Mouse (Mus musculus): ENCODE data around the gene Hbb-bh1. TPM values are rescaled to one million over a fixed set of nuclear protein-coding genes. Genes with fewer than 3 reads are reported as not detected.
A peak's percentile ranks its signal among the peaks of the same experiment; 100 is the strongest.
"Not testable (repeated sequence)": the region's sequence is repeated elsewhere in the genome, so short reads cannot be mapped to it uniquely, and the experiment has no call there.

The Hbb-bh1 gene
- polyA plus RNA-seq, 1 experiment, result not detected

- TF ChIP-seq GATA1 (IDR thresholded peaks at IDR 0.05; ENCODE audit: borderline replicate concordance, low read length) (no peak), FLI1 (IDR thresholded peaks at IDR 0.05; ENCODE audit: low read length) (no peak)
- H3K9me3 ChIP-seq, result no peaks in the 10 kb centered on the region
- peaks cover 45% of the 10 kb centered on the region for H3K4me1 ChIP-seq
- no peaks in the 10 kb centered on the region for H3K27me3 ChIP-seq (replicated peaks)
- no peaks in the 10 kb centered on the region for H3K36me3 ChIP-seq (replicated peaks; ENCODE audit: low read length)
- H3K4me3 ChIP-seq (replicated peaks), result peak overlapping the region; percentile 47
Observed at GRCm38 (mm10) chr7:103812174-103812573, 30.8 kb downstream of the Hbb-bh1 start.

- no peaks in the 10 kb centered on the region for H3K9me3 ChIP-seq
- H3K4me1 ChIP-seq, result peaks cover 45% of the 10 kb centered on the region
- TF ChIP-seq GATA1 (IDR thresholded peaks at IDR 0.05; ENCODE audit: borderline replicate concordance, low read length), result no peak
- TF ChIP-seq FLI1 (IDR thresholded peaks at IDR 0.05; ENCODE audit: low read length), result no peak
- H3K4me3 ChIP-seq (replicated peaks), result no peak overlapping the region
- H3K36me3 ChIP-seq (replicated peaks; ENCODE audit: low read length), result no peaks in the 10 kb centered on the region
- no peaks in the 10 kb centered on the region for H3K27me3 ChIP-seq (replicated peaks)
Observed at GRCm38 (mm10) chr7:103811223-103811845, 31.6 kb downstream of the Hbb-bh1 start.

- H3K36me3 ChIP-seq (replicated peaks; ENCODE audit: low read length), result no peaks in the 10 kb centered on the region
- H3K27me3 ChIP-seq (replicated peaks), result no peaks in the 10 kb centered on the region
- no peak for TF ChIP-seq GATA1 (IDR thresholded peaks at IDR 0.05; ENCODE audit: borderline replicate concordance, low read length)
- TF ChIP-seq FLI1 (IDR thresholded peaks at IDR 0.05; ENCODE audit: low read length), result no peak
- H3K9me3 ChIP-seq, result no peaks in the 10 kb centered on the region
- peaks cover 45% of the 10 kb centered on the region for H3K4me1 ChIP-seq
- no peak overlapping the region for H3K4me3 ChIP-seq (replicated peaks)
Observed at GRCm38 (mm10) chr7:103810746-103811145, 32.2 kb downstream of the Hbb-bh1 start.

GRCm38 (mm10) chr7:103810296-103810695, 32.7 kb downstream of the Hbb-bh1 start:
- H3K4me1 ChIP-seq, result peaks cover 45% of the 10 kb centered on the region
- TF ChIP-seq GATA1 (IDR thresholded peaks at IDR 0.05; ENCODE audit: borderline replicate concordance, low read length) (no peak), FLI1 (IDR thresholded peaks at IDR 0.05; ENCODE audit: low read length) (no peak)
- no peak overlapping the region for H3K4me3 ChIP-seq (replicated peaks)
- no peaks in the 10 kb centered on the region for H3K36me3 ChIP-seq (replicated peaks; ENCODE audit: low read length)
- no peaks in the 10 kb centered on the region for H3K27me3 ChIP-seq (replicated peaks)
- H3K9me3 ChIP-seq, result no peaks in the 10 kb centered on the region

- Histone ChIP-seq H3K9me3 (no peaks in the 10 kb centered on the region), H3K36me3 (replicated peaks; ENCODE audit: low read length) (no peaks in the 10 kb centered on the region), H3K27me3 (replicated peaks) (no peaks in the 10 kb centered on the region), H3K4me1 (peaks cover 41% of the 10 kb centered on the region), H3K4me3 (replicated peaks) (peak overlapping the region; percentile 40)
- TF ChIP-seq FLI1 (IDR thresholded peaks at IDR 0.05; ENCODE audit: low read length) (no peak), GATA1 (IDR thresholded peaks at IDR 0.05; ENCODE audit: borderline replicate concordance, low read length) (no peak)
Observed at GRCm38 (mm10) chr7:103809801-103810155, 33.2 kb downstream of the Hbb-bh1 start.

- peaks cover 41% of the 10 kb centered on the region for H3K4me1 ChIP-seq
- no peaks in the 10 kb centered on the region for H3K9me3 ChIP-seq
- TF ChIP-seq FLI1 (IDR thresholded peaks at IDR 0.05; ENCODE audit: low read length) (no peak), GATA1 (IDR thresholded peaks at IDR 0.05; ENCODE audit: borderline replicate concordance, low read length) (no peak)
- no peaks in the 10 kb centered on the region for H3K36me3 ChIP-seq (replicated peaks; ENCODE audit: low read length)
- no peak overlapping the region for H3K4me3 ChIP-seq (replicated peaks)
- H3K27me3 ChIP-seq (replicated peaks), result no peaks in the 10 kb centered on the region
Observed at GRCm38 (mm10) chr7:103808971-103809800, 33.8 kb downstream of the Hbb-bh1 start.

GRCm38 (mm10) chr7:103808120-103808519, 34.8 kb downstream of the Hbb-bh1 start:
- H3K36me3 ChIP-seq (replicated peaks; ENCODE audit: low read length); H3K4me3 ChIP-seq (replicated peaks); H3K27me3 ChIP-seq (replicated peaks); H3K9me3 ChIP-seq: not testable (repeated sequence)
- peaks cover 37% of the 10 kb centered on the region for H3K4me1 ChIP-seq

GRCm38 (mm10) chr7:103806856-103807255, 36.1 kb downstream of the Hbb-bh1 start:
- no peaks in the 10 kb centered on the region for H3K27me3 ChIP-seq (replicated peaks)
- no peak overlapping the region for H3K4me3 ChIP-seq (replicated peaks)
- TF ChIP-seq FLI1 (IDR thresholded peaks at IDR 0.05; ENCODE audit: low read length), result no peak
- TF ChIP-seq GATA1 (IDR thresholded peaks at IDR 0.05; ENCODE audit: borderline replicate concordance, low read length), result no peak
- peaks cover 30% of the 10 kb centered on the region for H3K4me1 ChIP-seq
- no peaks in the 10 kb centered on the region for H3K36me3 ChIP-seq (replicated peaks; ENCODE audit: low read length)
- no peaks in the 10 kb centered on the region for H3K9me3 ChIP-seq

- H3K9me3 ChIP-seq, result no peaks in the 10 kb centered on the region
- H3K27me3 ChIP-seq (replicated peaks), result no peaks in the 10 kb centered on the region
- peaks cover 2% of the 10 kb centered on the region for H3K36me3 ChIP-seq (replicated peaks; ENCODE audit: low read length)
- TF ChIP-seq FLI1 (IDR thresholded peaks at IDR 0.05; ENCODE audit: low read length) (no peak), GATA1 (IDR thresholded peaks at IDR 0.05; ENCODE audit: borderline replicate concordance, low read length) (no peak)
- no peak overlapping the region for H3K4me3 ChIP-seq (replicated peaks)
- H3K4me1 ChIP-seq, result peaks cover 8% of the 10 kb centered on the region
Observed at GRCm38 (mm10) chr7:103792669-103793388, 50.1 kb downstream of the Hbb-bh1 start.

- H3K4me3 ChIP-seq (replicated peaks), result no peak within 1 kb of the TSS
- H3K36me3 ChIP-seq (replicated peaks; ENCODE audit: low read length), result peaks cover 2% of the 10 kb centered on the region
- no peak for TF ChIP-seq GATA1 (IDR thresholded peaks at IDR 0.05; ENCODE audit: borderline replicate concordance, low read length)
- no peak for TF ChIP-seq FLI1 (IDR thresholded peaks at IDR 0.05; ENCODE audit: low read length)
- peaks cover 11% of the 10 kb centered on the region for H3K4me1 ChIP-seq
- no peaks in the 10 kb centered on the region for H3K9me3 ChIP-seq
- no peaks in the 10 kb centered on the region for H3K27me3 ChIP-seq (replicated peaks)
Observed at GRCm38 (mm10) chr7:103791721-103792120, 51.2 kb downstream of the Hbb-bh1 start, which contains the start of gene Olfr67. Gene Olfr67, minus strand, starts transcription at chr7:103791821.

Other genes with a start within 250 kb of the Hbb-bh1 start
- gene Olfr619, start 242.6 kb downstream of the Hbb-bh1 start, polyA plus RNA-seq (2012; ENCODE audit: insufficient read depth, low replicate concordance), result not detected in 2 replicates
- gene Olfr620, start 230.6 kb downstream of the Hbb-bh1 start, polyA plus RNA-seq (2012; ENCODE audit: insufficient read depth, low replicate concordance), result not detected in 2 replicates
- not detected in 2 replicates for gene Olfr622, start 200.5 kb downstream of the Hbb-bh1 start, polyA plus RNA-seq (2012; ENCODE audit: insufficient read depth, low replicate concordance)
- gene Olfr623, start 179.5 kb downstream of the Hbb-bh1 start, polyA plus RNA-seq (2012; ENCODE audit: insufficient read depth, low replicate concordance), result 0.41 TPM in 1 of 2 replicates, not detected in the other
- not detected in 2 replicates for gene Olfr624, start 172.0 kb downstream of the Hbb-bh1 start, polyA plus RNA-seq (2012; ENCODE audit: insufficient read depth, low replicate concordance)
- gene Olfr625-ps1, start 160.4 kb downstream of the Hbb-bh1 start, polyA plus RNA-seq (2012; ENCODE audit: insufficient read depth, low replicate concordance), result not detected in 2 replicates
- not detected in 2 replicates for gene Olfr243, start 128.5 kb downstream of the Hbb-bh1 start, polyA plus RNA-seq (2012; ENCODE audit: insufficient read depth, low replicate concordance)
- gene Olfr628, start 112.8 kb downstream of the Hbb-bh1 start, polyA plus RNA-seq (2012; ENCODE audit: insufficient read depth, low replicate concordance), result not detected in 2 replicates
- gene Olfr629, start 98.2 kb downstream of the Hbb-bh1 start, polyA plus RNA-seq (2012; ENCODE audit: insufficient read depth, low replicate concordance), result not detected in 2 replicates
- not detected in 2 replicates for gene Olfr630, start 85.8 kb downstream of the Hbb-bh1 start, polyA plus RNA-seq (2012; ENCODE audit: insufficient read depth, low replicate concordance)
- gene Olfr69, start 71.6 kb downstream of the Hbb-bh1 start, polyA plus RNA-seq (2012; ENCODE audit: insufficient read depth, low replicate concordance), result not detected in 2 replicates
- gene Olfr68, start 63.5 kb downstream of the Hbb-bh1 start, polyA plus RNA-seq (2012; ENCODE audit: insufficient read depth, low replicate concordance), result not detected in 2 replicates
- gene Olfr67, start 51.3 kb downstream of the Hbb-bh1 start, polyA plus RNA-seq (2012; ENCODE audit: insufficient read depth, low replicate concordance), result not detected in 2 replicates
- 492 and 1,761 TPM in 2 replicates for gene Hbb-bt, start 29.2 kb downstream of the Hbb-bh1 start, polyA plus RNA-seq (2012; ENCODE audit: insufficient read depth, low replicate concordance)
- 423 and 663 TPM in 2 replicates for gene Hbb-bs, start 15.1 kb downstream of the Hbb-bh1 start, polyA plus RNA-seq (2012; ENCODE audit: insufficient read depth, low replicate concordance)
- gene Hbb-bh2, start 2.6 kb downstream of the Hbb-bh1 start, polyA plus RNA-seq (2012; ENCODE audit: insufficient read depth, low replicate concordance), result not detected in 2 replicates
- 3.6 TPM in 1 of 2 replicates, not detected in the other for gene Hbb-y, start 10.1 kb upstream of the Hbb-bh1 start, polyA plus RNA-seq (2012; ENCODE audit: insufficient read depth, low replicate concordance)
- not detected in 2 replicates for gene Olfr66, start 43.1 kb upstream of the Hbb-bh1 start, polyA plus RNA-seq (2012; ENCODE audit: insufficient read depth, low replicate concordance)
- gene Olfr64, start 51.3 kb upstream of the Hbb-bh1 start, polyA plus RNA-seq (2012; ENCODE audit: insufficient read depth, low replicate concordance), result not detected in 2 replicates
- gene Olfr65, start 60.3 kb upstream of the Hbb-bh1 start, polyA plus RNA-seq (2012; ENCODE audit: insufficient read depth, low replicate concordance), result not detected in 2 replicates
- not detected in 2 replicates for gene Olfr631, start 85.7 kb upstream of the Hbb-bh1 start, polyA plus RNA-seq (2012; ENCODE audit: insufficient read depth, low replicate concordance)
- gene Olfr632, start 91.2 kb upstream of the Hbb-bh1 start, polyA plus RNA-seq (2012; ENCODE audit: insufficient read depth, low replicate concordance), result not detected in 2 replicates
- not detected in 2 replicates for gene Olfr633, start 101.3 kb upstream of the Hbb-bh1 start, polyA plus RNA-seq (2012; ENCODE audit: insufficient read depth, low replicate concordance)
- not detected in 2 replicates for gene Olfr635, start 128.0 kb upstream of the Hbb-bh1 start, polyA plus RNA-seq (2012; ENCODE audit: insufficient read depth, low replicate concordance)
- gene Olfr638, start 155.6 kb upstream of the Hbb-bh1 start, polyA plus RNA-seq (2012; ENCODE audit: insufficient read depth, low replicate concordance), result not detected in 2 replicates
- not detected in 2 replicates for gene Olfr639, start 174.1 kb upstream of the Hbb-bh1 start, polyA plus RNA-seq (2012; ENCODE audit: insufficient read depth, low replicate concordance)
- gene Olfr640, start 182.4 kb upstream of the Hbb-bh1 start, polyA plus RNA-seq (2012; ENCODE audit: insufficient read depth, low replicate concordance), result not detected in 2 replicates
- not detected in 2 replicates for gene Olfr641, start 192.3 kb upstream of the Hbb-bh1 start, polyA plus RNA-seq (2012; ENCODE audit: insufficient read depth, low replicate concordance)
- gene Olfr642, start 209.5 kb upstream of the Hbb-bh1 start, polyA plus RNA-seq (2012; ENCODE audit: insufficient read depth, low replicate concordance), result not detected in 2 replicates
- gene 4930516K23Rik, start 218.3 kb upstream of the Hbb-bh1 start, polyA plus RNA-seq (2012; ENCODE audit: insufficient read depth, low replicate concordance), result 0.04 TPM in 1 of 2 replicates, not detected in the other
- not detected in 2 replicates for gene Olfr644, start 228.7 kb upstream of the Hbb-bh1 start, polyA plus RNA-seq (2012; ENCODE audit: insufficient read depth, low replicate concordance)
- gene Olfr645, start 242.3 kb upstream of the Hbb-bh1 start, polyA plus RNA-seq (2012; ENCODE audit: insufficient read depth, low replicate concordance), result not detected in 2 replicates

Measured in megakaryocyte, embryonic 14.5 days (primary cell).